Mouse (Mus musculus) cerebellum, adult 2 months (tissue): ENCODE data around the gene E330034G19Rik. TPM values are rescaled to one million over a fixed set of nuclear protein-coding genes. Genes with fewer than 3 reads are reported as not detected.

Experiments used
- DNase-seq, 2 experiments: peaks; one replicate each; pipeline ENCODE4 v3.0.0; 2021
- H3K27ac ChIP-seq: fragments of 200-500 bp; 2 replicates; pipeline ENCODE4 v1.5.1; 2012; ENCODE audit warnings: low read length, control low read depth, inconsistent platforms; ENCODE audit not compliant: insufficient read depth
- H3K27me3 ChIP-seq: fragments of 200-500 bp; 2 replicates; pipeline ENCODE4 v1.6.1; 2012; ENCODE audit warnings: inconsistent platforms, mild to moderate bottlenecking, low read length, moderate library complexity; ENCODE audit not compliant: control insufficient read depth, insufficient read depth
- H3K4me1 ChIP-seq: fragments of 200-500 bp; 2 replicates; pipeline ENCODE4 v1.6.1; 2011; ENCODE audit warnings: low read length; ENCODE audit not compliant: control insufficient read depth, insufficient read depth
- H3K4me3 ChIP-seq: fragments of 200-500 bp; replicated peaks from 2 replicates; pipeline ENCODE3; 2011; ENCODE audit warnings: mild to moderate bottlenecking, low read depth, low read length, control low read depth; ENCODE audit not compliant: insufficient read depth
- CTCF ChIP-seq: fragments of 200-500 bp; IDR thresholded peaks from 2 replicates; pipeline ENCODE4 v1.5.1; 2011; ENCODE audit warnings: low read depth, mild to moderate bottlenecking, control low read depth, low read length, moderate library complexity, borderline replicate concordance; ENCODE audit not compliant: insufficient read depth
- POLR2A ChIP-seq: fragments of 200-500 bp; IDR thresholded peaks from 2 replicates; pipeline ENCODE4 v1.6.1; 2011; ENCODE audit warnings: low read length, control low read depth, borderline replicate concordance; ENCODE audit not compliant: insufficient read depth
- WGBS: fragments of 180-500 bp; shearing (Covaris S2); methylation state at CpG from one replicate; pipeline ENCODE4 v1.1.7; 2018; 5-methylcytosine and 5-hydroxymethylcytosine counted together
- polyA plus RNA-seq: library from polyadenylated mRNA; depleted of rRNA; stranded (reverse); fragments of >200 nt; gene quantifications from 2 replicates; pipeline ENCODE4 v1.2.3, GENCODE M21; 2012

E330034G19Rik gene
- polyA plus RNA-seq, 1 experiment = 0.29 TPM

GRCm38 (mm10) chr14:24260391-24260790 lies 32.6 kb upstream of the E330034G19Rik start:
- 76% methylated on average over 4 of the region's 4 CpGs for WGBS
- H3K4me3 ChIP-seq = no peak overlapping the region
- no peak overlapping the region for H3K27ac ChIP-seq
- H3K27me3 ChIP-seq = no peaks in the 10 kb centered on the region
- H3K4me1 ChIP-seq = no peaks in the 10 kb centered on the region
- no peak for DNase-seq
- TF ChIP-seq CTCF = no peak
- no peak for TF ChIP-seq POLR2A

- no peaks in the 10 kb centered on the region for H3K4me1 ChIP-seq
- no peak for DNase-seq
- H3K27ac ChIP-seq = no peak overlapping the region
- H3K27me3 ChIP-seq = no peaks in the 10 kb centered on the region
- 91% methylated on average over 6 of the region's 6 CpGs for WGBS
- no peak overlapping the region for H3K4me3 ChIP-seq
- TF ChIP-seq CTCF = no peak
- no peak for TF ChIP-seq POLR2A
These were observed 30.6 kb upstream of the E330034G19Rik start for GRCm38 (mm10) chr14:24262382-24262781.

- no peaks in the 10 kb centered on the region for H3K4me1 ChIP-seq
- no peak overlapping the region for H3K4me3 ChIP-seq
- no peak for DNase-seq
- TF ChIP-seq POLR2A (no peak), CTCF (no peak)
- no peaks in the 10 kb centered on the region for H3K27me3 ChIP-seq
- WGBS = 61% methylated on average over 2 of the region's 2 CpGs
- H3K27ac ChIP-seq = no peak overlapping the region
These were observed 30.1 kb upstream of the E330034G19Rik start for GRCm38 (mm10) chr14:24262915-24263314.

- H3K27ac ChIP-seq = no peak overlapping the region
- no peak for TF ChIP-seq POLR2A
- no peak for TF ChIP-seq CTCF
- no peaks in the 10 kb centered on the region for H3K4me1 ChIP-seq
- 69% methylated on average over 1 of the region's 1 CpGs for WGBS
- no peak for DNase-seq
- no peaks in the 10 kb centered on the region for H3K27me3 ChIP-seq
- no peak overlapping the region for H3K4me3 ChIP-seq
These were observed 23.4 kb upstream of the E330034G19Rik start for GRCm38 (mm10) chr14:24269571-24269970.

GRCm38 (mm10) chr14:24273575-24273974 lies 19.4 kb upstream of the E330034G19Rik start:
- 48% methylated on average over 2 of the region's 2 CpGs for WGBS
- H3K27ac ChIP-seq = no peak overlapping the region
- DNase-seq = peak in 1 of 2 experiments; percentile 14
- TF ChIP-seq POLR2A = no peak
- H3K27me3 ChIP-seq = no peaks in the 10 kb centered on the region
- no peak overlapping the region for H3K4me3 ChIP-seq
- no peaks in the 10 kb centered on the region for H3K4me1 ChIP-seq

- Histone ChIP-seq H3K27me3 (no peaks in the 10 kb centered on the region), H3K4me1 (no peaks in the 10 kb centered on the region), H3K4me3 (no peak overlapping the region), H3K27ac (no peak overlapping the region)
- WGBS = 39% methylated on average over 2 of the region's 2 CpGs
- no peak for DNase-seq
- no peak for TF ChIP-seq POLR2A
- no peak for TF ChIP-seq CTCF
These were observed 17.5 kb upstream of the E330034G19Rik start for GRCm38 (mm10) chr14:24275534-24275933.

GRCm38 (mm10) chr14:24281278-24281677 lies 11.7 kb upstream of the E330034G19Rik start:
- Histone ChIP-seq H3K27me3 (no peaks in the 10 kb centered on the region), H3K4me3 (no peak overlapping the region), H3K4me1 (no peaks in the 10 kb centered on the region), H3K27ac (no peak overlapping the region)
- no peak for DNase-seq
- TF ChIP-seq POLR2A = no peak
- no peak for TF ChIP-seq CTCF
- WGBS = 54% methylated on average over 4 of the region's 4 CpGs

- Histone ChIP-seq H3K27me3 (no peaks in the 10 kb centered on the region), H3K4me3 (no peak overlapping the region), H3K27ac (no peak overlapping the region), H3K4me1 (no peaks in the 10 kb centered on the region)
- WGBS = 86% methylated on average over 3 of the region's 3 CpGs
- DNase-seq = no peak
- no peak; the same call in 1 of the 2 replicates for TF ChIP-seq CTCF
- no peak for TF ChIP-seq POLR2A
These were observed 10.7 kb upstream of the E330034G19Rik start for GRCm38 (mm10) chr14:24282276-24282675.
